Mouse (Mus musculus): ENCODE measurements around the gene Atic. TPM values are rescaled to one million over a fixed set of nuclear protein-coding genes. Genes with fewer than 3 reads are reported as not detected.

Gene Atic
- 56.2 and 71.0 TPM in 2 replicates for polyA plus RNA-seq (2016; fragmentation: Nextera tagmentation; extraction: Ambion mirVana)

DNA sequence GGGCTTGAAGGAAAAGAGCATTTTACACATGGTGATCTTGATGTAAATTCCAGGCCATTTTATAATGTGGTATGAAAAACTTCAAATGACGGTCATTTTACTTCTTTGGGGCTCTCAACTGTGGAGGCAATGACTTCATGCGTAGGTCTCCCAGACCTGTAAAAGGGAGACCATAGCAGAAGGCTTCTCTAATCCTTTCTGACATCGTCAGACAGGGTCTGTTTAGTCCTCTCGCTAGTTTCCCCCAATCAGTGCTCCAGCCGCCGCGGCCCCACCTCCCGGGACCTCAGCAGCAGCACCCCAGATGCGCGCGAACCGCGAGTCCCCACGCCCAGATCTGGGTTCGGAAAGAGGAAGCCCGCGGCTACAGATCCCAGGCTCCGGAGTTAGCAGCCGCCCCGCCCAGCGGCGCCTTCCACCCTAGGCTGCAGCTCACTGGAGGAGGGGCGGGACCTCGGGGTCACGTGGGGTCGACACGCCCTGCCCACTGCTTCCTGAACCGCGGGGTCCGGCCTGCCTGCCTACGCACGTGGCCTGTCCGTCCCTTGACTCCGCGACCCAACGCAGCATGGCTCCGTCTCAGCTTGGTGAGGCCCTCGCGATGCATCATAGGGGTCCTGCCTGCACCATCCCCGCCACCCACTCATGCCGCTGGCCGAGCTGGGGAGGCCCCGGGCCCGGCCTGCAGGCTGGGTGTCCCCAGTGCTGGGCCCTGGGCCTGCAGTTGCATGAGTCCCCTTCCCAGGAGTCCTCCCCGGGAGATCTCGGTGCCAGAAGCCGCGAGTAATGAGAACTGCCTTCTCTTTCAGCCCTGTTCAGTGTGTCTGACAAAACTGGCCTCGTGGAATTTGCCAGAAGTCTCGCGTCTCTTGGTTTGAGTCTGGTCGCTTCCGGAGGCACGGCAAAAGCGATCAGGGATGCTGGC lies at the start of gene Atic:
Gene Atic, plus strand, starts transcription at position 463 of the 925 bp plus-strand sequence.
- Histone ChIP-seq H3K27ac (peak within 1 kb of the TSS; percentile 93), H3K27me3 (ENCODE audit: insufficient read depth, poor library complexity, severe bottlenecking) (no peaks in the 10 kb centered on the region), H3K4me3 (peak within 1 kb of the TSS; percentile 92), H3K36me3 (peaks cover 35% of the 10 kb centered on the region), H3K9me3 (no peaks in the 10 kb centered on the region), H3K4me1 (peaks cover 17% of the 10 kb centered on the region)
- peak; percentile 98 for DNase-seq (ENCODE audit: low spot score)
- WGBS, result under 1% methylated on average over 55 of the region's 55 CpGs

DNA sequence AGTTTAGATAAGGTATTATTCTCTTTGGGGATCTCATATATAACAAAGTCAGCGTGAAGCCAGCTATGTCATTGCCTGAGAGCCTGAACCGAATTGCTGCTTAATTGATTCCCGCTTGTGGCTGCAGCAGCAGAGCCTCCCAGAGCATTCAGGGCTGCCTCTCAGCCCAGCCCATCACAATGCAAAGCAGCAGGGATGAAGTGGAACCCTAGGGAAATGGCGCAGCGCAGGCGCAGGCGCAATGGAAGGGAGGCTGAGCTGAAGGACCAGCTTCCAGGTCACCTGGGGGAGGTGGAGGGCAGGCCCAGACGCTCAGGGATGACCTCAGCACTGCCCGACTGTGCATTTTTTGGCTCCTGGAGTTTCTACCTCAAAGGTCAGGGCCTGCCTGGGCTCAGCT lies 49.7 kb upstream of the Atic start:
- no peak overlapping the region for H3K4me3 ChIP-seq
- no peaks in the 10 kb centered on the region for H3K27me3 ChIP-seq (ENCODE audit: insufficient read depth, poor library complexity, severe bottlenecking)
- no peaks in the 10 kb centered on the region for H3K36me3 ChIP-seq
- WGBS, result 16% methylated on average over 9 of the region's 9 CpGs
- H3K4me1 ChIP-seq, result no peaks in the 10 kb centered on the region
- no peaks in the 10 kb centered on the region for H3K9me3 ChIP-seq
- DNase-seq (ENCODE audit: low spot score), result no peak
- no peak overlapping the region for H3K27ac ChIP-seq

DNA sequence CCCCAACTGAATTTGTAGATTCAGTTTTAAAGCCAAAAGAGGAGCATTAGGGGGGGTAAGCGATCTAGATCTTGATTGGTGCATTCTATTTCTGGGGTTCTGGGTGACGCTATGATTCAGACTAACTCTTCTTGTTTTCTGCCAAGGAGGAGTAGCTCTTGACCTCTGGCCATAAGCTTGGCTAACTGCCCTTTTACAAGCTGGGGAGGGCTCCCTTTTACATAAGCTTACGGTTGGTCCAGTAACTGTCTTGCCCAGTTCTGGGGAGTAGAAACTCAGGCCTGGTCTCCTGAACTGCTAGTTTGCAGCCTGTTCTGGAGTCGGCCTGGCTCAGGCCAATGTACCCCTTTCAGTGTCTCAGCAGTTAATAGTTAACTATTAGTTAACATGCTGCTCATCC lies 41.9 kb upstream of the Atic start:
- no peaks in the 10 kb centered on the region for H3K4me1 ChIP-seq
- no peaks in the 10 kb centered on the region for H3K36me3 ChIP-seq
- 76% methylated on average over 4 of the region's 4 CpGs for WGBS
- no peak overlapping the region for H3K4me3 ChIP-seq
- H3K9me3 ChIP-seq, result peaks cover 6% of the 10 kb centered on the region; the same call in 1 of the 2 replicates
- no peak overlapping the region for H3K27ac ChIP-seq
- no peak for DNase-seq (ENCODE audit: low spot score)
- H3K27me3 ChIP-seq (ENCODE audit: insufficient read depth, poor library complexity, severe bottlenecking), result no peaks in the 10 kb centered on the region

- Histone ChIP-seq H3K4me3 (no peak overlapping the region), H3K9me3 (no peaks in the 10 kb centered on the region), H3K27ac (no peak overlapping the region), H3K4me1 (no peaks in the 10 kb centered on the region), H3K36me3 (no peaks in the 10 kb centered on the region), H3K27me3 (ENCODE audit: insufficient read depth, poor library complexity, severe bottlenecking) (no peaks in the 10 kb centered on the region)
- WGBS, result 83% methylated on average over 18 of the region's 18 CpGs
- no peak for DNase-seq (ENCODE audit: low spot score)
Measured at GRCm38 (mm10) chr1:71528808-71529648, 27.9 kb upstream of the Atic start.

DNA sequence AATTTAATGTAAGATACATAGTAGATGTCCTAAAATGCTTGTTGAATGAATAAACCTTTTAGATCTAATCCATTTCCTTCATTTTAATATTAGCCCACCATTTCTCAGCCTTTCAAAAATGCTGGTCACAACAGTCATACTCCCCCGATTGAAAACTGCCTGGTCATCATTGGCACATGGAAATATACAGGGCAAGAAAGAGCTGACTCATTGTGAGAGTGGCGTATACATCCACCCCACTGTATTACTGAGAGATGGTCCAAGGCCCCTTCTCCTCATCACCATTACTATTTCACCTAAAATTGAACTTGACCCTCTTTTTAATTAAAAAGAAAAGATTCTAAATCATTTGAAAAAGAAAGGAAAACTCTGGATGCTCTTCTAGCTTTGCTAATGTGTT lies 26.2 kb upstream of the Atic start:
- Histone ChIP-seq H3K4me3 (no peak overlapping the region), H3K27me3 (ENCODE audit: insufficient read depth, poor library complexity, severe bottlenecking) (no peaks in the 10 kb centered on the region), H3K9me3 (no peaks in the 10 kb centered on the region), H3K27ac (no peak overlapping the region), H3K4me1 (no peaks in the 10 kb centered on the region), H3K36me3 (no peaks in the 10 kb centered on the region)
- no peak for DNase-seq (ENCODE audit: low spot score)
- WGBS, result 71% methylated on average over 2 of the region's 2 CpGs

DNA sequence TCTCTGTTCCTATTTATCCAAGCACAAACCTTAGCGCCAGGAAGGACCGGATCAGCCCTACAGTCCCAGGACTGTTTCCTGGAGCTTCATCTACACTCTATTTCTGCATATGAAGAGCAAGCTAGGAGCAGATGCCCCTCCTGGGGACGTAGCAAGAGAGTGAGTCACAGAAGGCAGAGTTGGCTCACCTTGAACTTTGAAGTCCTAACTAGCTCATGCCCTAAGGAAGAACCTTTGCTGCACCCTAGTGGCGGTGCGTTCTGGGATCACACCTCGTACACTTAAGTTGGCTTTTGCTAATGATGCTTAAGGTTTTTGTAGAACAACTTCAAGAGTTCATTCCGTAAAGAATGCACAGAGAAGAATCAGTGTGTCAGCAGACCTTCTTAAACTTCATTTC lies 25.3 kb upstream of the Atic start:
- WGBS, result 18% methylated on average over 7 of the region's 7 CpGs
- Histone ChIP-seq H3K4me3 (no peak overlapping the region), H3K36me3 (no peaks in the 10 kb centered on the region), H3K9me3 (no peaks in the 10 kb centered on the region), H3K27ac (no peak overlapping the region), H3K27me3 (ENCODE audit: insufficient read depth, poor library complexity, severe bottlenecking) (no peaks in the 10 kb centered on the region), H3K4me1 (no peaks in the 10 kb centered on the region)
- no peak for DNase-seq (ENCODE audit: low spot score)

- Histone ChIP-seq H3K4me1 (no peaks in the 10 kb centered on the region), H3K36me3 (no peaks in the 10 kb centered on the region), H3K27ac (no peak overlapping the region), H3K9me3 (no peaks in the 10 kb centered on the region), H3K27me3 (ENCODE audit: insufficient read depth, poor library complexity, severe bottlenecking) (no peaks in the 10 kb centered on the region), H3K4me3 (no peak overlapping the region)
- WGBS, result 75% methylated on average over 4 of the region's 4 CpGs
- no peak for DNase-seq (ENCODE audit: low spot score)
Measured at GRCm38 (mm10) chr1:71539641-71540040, 17.3 kb upstream of the Atic start.

DNA sequence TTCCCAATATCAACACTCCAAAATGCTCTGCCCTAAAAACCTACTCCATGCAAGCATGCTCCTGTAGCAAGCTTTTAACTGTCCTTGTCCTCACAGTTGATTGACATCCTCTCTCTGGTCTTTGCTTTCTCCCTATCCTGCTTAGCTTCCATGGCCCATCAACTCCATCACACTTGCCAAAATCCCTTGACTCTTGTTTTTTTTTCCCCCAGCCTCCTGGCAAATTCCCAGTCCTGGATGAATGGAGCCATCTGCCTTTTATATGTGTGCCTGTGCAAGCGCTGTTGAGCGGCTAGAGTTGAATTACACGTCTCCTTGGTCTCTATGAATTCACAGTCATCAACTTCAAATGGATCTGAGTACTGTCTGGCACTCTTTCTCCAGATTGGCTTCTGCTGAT lies 16.5 kb upstream of the Atic start:
- H3K27me3 ChIP-seq (ENCODE audit: insufficient read depth, poor library complexity, severe bottlenecking), result no peaks in the 10 kb centered on the region
- DNase-seq (ENCODE audit: low spot score), result no peak
- no peaks in the 10 kb centered on the region for H3K36me3 ChIP-seq
- H3K4me1 ChIP-seq, result no peaks in the 10 kb centered on the region
- no peak overlapping the region for H3K27ac ChIP-seq
- H3K9me3 ChIP-seq, result no peaks in the 10 kb centered on the region
- WGBS, result 86% methylated on average over 3 of the region's 3 CpGs
- no peak overlapping the region for H3K4me3 ChIP-seq

DNA sequence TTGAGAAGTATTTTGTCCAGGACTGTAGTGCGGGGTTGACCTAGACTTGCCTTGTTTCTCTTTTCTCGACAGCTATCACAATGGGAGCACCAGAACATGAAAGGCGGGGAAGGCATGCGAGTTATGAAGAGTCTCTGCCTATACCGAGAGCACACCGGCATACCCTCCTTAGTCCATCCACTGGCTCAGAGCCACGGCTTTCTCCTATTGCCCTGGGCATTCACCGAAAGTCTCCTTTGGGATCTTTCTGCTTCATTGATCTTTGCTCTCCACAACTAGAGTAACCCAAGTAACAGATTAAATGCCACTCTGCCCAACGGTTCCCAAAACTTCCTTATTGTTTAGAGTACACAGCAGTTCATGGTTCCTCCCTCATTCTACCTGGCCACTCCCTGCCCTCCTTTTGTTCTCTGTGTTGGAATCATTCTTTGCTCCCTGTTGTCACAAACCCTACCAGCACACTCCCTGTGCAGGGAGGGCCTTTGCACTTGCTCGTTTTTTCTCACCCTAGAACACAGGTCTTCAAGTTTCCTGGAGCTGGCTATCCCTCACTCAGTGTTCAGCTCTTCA lies 6.2 kb upstream of the Atic start:
- H3K4me1 ChIP-seq, result no peaks in the 10 kb centered on the region
- 77% methylated on average over 10 of the region's 10 CpGs for WGBS
- no peak overlapping the region for H3K27ac ChIP-seq
- no peaks in the 10 kb centered on the region for H3K27me3 ChIP-seq (ENCODE audit: insufficient read depth, poor library complexity, severe bottlenecking)
- no peaks in the 10 kb centered on the region for H3K9me3 ChIP-seq
- no peak overlapping the region for H3K4me3 ChIP-seq
- H3K36me3 ChIP-seq, result no peaks in the 10 kb centered on the region
- DNase-seq (ENCODE audit: low spot score), result no peak

GRCm38 (mm10) chr1:71560626-71561025 lies 3.7 kb downstream of the Atic start:
- Histone ChIP-seq H3K36me3 (peaks cover 69% of the 10 kb centered on the region), H3K9me3 (no peaks in the 10 kb centered on the region), H3K27me3 (ENCODE audit: insufficient read depth, poor library complexity, severe bottlenecking) (no peaks in the 10 kb centered on the region), H3K4me3 (no peak overlapping the region), H3K27ac (no peak overlapping the region), H3K4me1 (peaks cover 17% of the 10 kb centered on the region)
- DNase-seq (ENCODE audit: low spot score), result no peak
- WGBS, result 97% methylated on average over 4 of the region's 4 CpGs

DNA sequence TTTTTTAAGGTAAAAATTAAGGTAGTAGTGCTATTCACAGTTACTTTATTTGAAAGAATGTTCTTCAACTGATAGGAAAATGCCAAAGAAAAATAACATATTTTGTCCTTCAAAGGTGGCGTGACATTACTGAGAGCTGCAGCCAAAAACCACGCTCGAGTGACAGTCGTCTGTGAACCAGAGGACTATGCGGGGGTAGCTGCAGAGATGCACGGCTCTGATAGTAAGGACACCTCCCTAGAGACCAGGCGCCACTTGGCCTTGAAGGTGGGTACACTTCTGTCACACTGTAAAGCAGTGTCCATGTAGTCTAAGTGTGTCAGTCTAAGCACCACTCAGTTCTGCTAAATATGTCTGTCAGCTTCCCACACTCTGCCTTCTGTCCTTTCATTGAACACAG lies 7.3 kb downstream of the Atic start:
- Histone ChIP-seq H3K27me3 (ENCODE audit: insufficient read depth, poor library complexity, severe bottlenecking) (no peaks in the 10 kb centered on the region), H3K4me1 (no peaks in the 10 kb centered on the region), H3K27ac (no peak overlapping the region), H3K4me3 (no peak overlapping the region), H3K36me3 (peaks cover 95% of the 10 kb centered on the region), H3K9me3 (no peaks in the 10 kb centered on the region)
- 88% methylated on average over 7 of the region's 7 CpGs for WGBS
- no peak for DNase-seq (ENCODE audit: low spot score)

- H3K4me3 ChIP-seq, result no peak overlapping the region
- no peak for DNase-seq (ENCODE audit: low spot score)
- H3K27me3 ChIP-seq (ENCODE audit: insufficient read depth, poor library complexity, severe bottlenecking), result no peaks in the 10 kb centered on the region
- H3K36me3 ChIP-seq, result peaks cover 95% of the 10 kb centered on the region
- WGBS, result 79% methylated on average over 16 of the region's 16 CpGs
- no peak overlapping the region for H3K27ac ChIP-seq
- no peaks in the 10 kb centered on the region for H3K4me1 ChIP-seq
- no peaks in the 10 kb centered on the region for H3K9me3 ChIP-seq
Measured at GRCm38 (mm10) chr1:71567884-71568605, 11.1 kb downstream of the Atic start.

Data from heart, embryonic 10.5 days (tissue).